Mouse (Mus musculus) lung, adult 2 months (tissue): Measurements from ENCODE around the gene Mrpl37. TPM values are rescaled to one million over a fixed set of nuclear protein-coding genes. Genes with fewer than 3 reads are reported as not detected.
A peak's percentile ranks its signal among the peaks of the same experiment; 100 is the strongest.
"Not testable (repeated sequence)": the region's sequence is repeated elsewhere in the genome, so short reads cannot be mapped to it uniquely, and the experiment has no call there.

Experiments
- DNase-seq: peaks from one replicate; pipeline ENCODE4 v3.0.0; 2022
- H3K4me1 ChIP-seq: fragments of 200-500 bp; 2 replicates; pipeline ENCODE4 v1.6.1; 2011; ENCODE audit warnings: low read length; ENCODE audit not compliant: control insufficient read depth, insufficient read depth
- H3K4me3 ChIP-seq: fragments of 200-500 bp; replicated peaks from 2 replicates; pipeline ENCODE3; 2011; ENCODE audit warnings: low read depth, mild to moderate bottlenecking, control low read depth, low read length; ENCODE audit errors: extremely low read depth
- CTCF ChIP-seq: fragments of 200-500 bp; IDR thresholded peaks from 2 replicates; pipeline ENCODE4 v1.5.1; 2011; ENCODE audit warnings: mild to moderate bottlenecking, low read length, control low read depth; ENCODE audit not compliant: insufficient read depth
- POLR2A ChIP-seq: fragments of 200-500 bp; IDR thresholded peaks from 2 replicates; pipeline ENCODE4 v1.6.1; 2011; ENCODE audit warnings: low read depth, mild to moderate bottlenecking, control low read depth, low read length, borderline replicate concordance; ENCODE audit errors: extremely low read depth
- WGBS: fragments of 180-500 bp; shearing (Covaris S2); methylation state at CpG from one replicate; pipeline ENCODE4 v1.1.7; 2018; 5-methylcytosine and 5-hydroxymethylcytosine counted together
- polyA plus RNA-seq: library from polyadenylated mRNA; depleted of rRNA; stranded (reverse); fragments of >200 nt; gene quantifications from 2 replicates; pipeline ENCODE4 v1.2.3, GENCODE M21; 2012; rRNA removed

Mrpl37 gene
- polyA plus RNA-seq, result 40.4 and 51.3 TPM in 2 replicates

DNA sequence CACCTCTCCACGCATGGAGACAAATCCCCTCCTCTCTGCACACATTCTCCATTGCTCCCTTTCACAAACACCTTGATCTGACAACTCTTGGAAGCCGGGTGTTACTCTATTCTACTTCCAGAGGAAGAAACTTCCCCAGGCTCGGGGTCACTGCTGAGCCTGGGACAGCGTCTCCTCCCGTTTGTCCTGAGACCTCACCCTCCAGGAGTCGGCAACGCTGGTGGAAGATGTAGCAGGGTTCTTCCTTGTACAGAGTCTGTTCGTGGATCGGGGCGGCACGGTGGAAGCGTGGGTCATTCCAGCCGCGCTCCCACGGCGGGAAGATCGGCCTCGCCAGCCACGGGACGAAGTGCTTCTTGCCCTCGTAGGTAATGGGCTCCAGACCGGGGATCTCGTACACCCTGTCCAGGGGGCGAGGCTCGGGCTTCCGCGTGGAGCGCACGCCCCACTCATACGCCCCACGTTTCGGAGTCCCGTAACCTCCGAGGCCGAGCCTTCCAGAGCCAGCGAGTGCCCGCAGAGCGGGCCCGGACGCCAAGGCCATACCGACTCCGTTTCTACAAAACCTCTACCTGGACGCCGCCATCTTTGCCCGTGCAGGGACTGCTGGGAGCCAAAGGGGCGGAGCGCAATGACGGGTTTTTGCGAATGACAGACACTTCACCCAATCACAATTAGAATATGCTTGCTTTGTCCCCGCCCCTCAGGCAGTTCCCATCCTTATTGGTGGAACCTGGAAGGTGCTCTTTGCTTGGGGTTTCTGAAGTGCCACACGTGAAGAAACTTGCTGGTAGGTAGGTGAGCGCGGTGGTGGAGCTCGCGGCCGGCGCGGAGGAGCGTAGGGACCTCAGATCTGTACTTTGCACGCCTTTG lies at the start of gene Mrpl37, which contains the start of gene Cyb5rl:
Gene Mrpl37 (minus strand): TSS at position 617 of the 873 bp plus-strand sequence.
Gene Cyb5rl (plus strand): TSS at position 737 of the 873 bp plus-strand sequence.
- under 1% methylated on average over 60 of the region's 60 CpGs for WGBS
- peaks cover 6% of the 10 kb centered on the region; the same call in 1 of the 2 replicates for H3K4me1 ChIP-seq

DNA sequence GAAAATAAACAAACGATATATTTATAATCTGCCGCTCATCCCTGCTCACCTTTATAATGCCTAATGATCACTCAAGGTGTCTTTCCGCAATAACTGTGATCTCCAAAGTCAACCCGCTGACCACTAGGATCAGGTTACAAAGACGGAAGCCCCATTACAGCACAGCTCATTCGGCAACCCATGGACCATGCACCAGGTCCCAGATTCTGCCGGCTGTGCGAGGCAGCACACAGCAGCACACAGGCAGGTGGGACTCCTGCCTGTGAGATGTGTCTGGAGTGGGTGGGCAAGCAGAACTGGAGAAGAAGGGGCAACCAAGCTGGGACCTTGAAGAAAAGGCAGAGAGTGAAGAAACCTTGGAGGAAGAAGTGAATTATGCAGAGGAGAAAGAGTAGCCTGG lies 47.6 kb upstream of the Mrpl37 start:
- H3K4me3 ChIP-seq, result no peak overlapping the region
- 39% methylated on average over 8 of the region's 8 CpGs for WGBS
- no peaks in the 10 kb centered on the region for H3K4me1 ChIP-seq
- TF ChIP-seq POLR2A (no peak), CTCF (no peak)
- DNase-seq, result no peak

More for the DNA sequence above, at the start of gene Mrpl37, which contains the start of gene Cyb5rl:
- DNase-seq, result peak; percentile 97
- TF ChIP-seq CTCF, result no peak
- TF ChIP-seq POLR2A, result peak; percentile 83
- H3K4me3 ChIP-seq, result peak within 1 kb of the TSS; percentile 84

DNA sequence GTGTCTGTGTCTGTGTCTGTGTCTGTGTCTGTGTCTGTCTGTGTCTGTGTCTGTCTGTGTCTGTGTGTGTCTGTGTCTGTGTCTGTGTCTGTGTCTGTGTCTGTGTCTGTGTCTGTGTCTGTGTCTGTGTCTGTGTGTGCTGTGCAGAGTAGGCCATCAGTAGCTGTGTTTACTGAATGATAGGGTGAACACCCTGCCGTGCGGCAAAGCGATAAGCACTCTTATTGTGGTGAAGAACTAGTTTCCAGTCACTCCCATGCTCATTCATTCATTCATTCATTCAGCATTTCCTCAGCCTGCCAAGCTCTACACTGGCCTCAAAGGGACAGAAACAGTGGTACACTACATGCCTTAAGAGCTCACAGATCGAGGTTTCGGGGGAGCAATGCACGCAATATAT lies 42.5 kb upstream of the Mrpl37 start:
- not testable (repeated sequence) for H3K4me3 ChIP-seq, H3K4me1 ChIP-seq, DNase-seq
- 90% methylated on average over 6 of the region's 6 CpGs for WGBS

DNA sequence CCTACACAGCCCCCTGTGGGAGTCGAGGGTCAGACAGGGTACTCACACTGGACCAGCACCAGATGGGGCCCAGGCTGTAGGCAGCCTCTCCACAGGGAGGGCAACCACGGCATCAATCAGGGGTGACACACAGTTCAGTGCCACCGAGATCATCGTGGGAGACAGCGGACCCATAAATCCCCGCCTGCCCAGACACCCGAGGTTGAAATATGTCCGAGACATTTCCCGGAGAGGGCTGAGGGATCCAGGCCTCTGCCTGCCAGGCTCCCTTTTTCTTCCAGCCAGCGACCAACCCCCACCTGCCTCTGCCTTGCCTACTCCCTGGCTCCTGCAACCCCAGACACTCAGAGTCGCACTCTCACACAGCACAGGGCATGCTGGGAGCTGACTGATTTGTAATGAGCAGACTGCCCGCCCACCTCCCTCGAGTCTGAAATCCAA lies 41.6 kb upstream of the Mrpl37 start:
- WGBS, result 42% methylated on average over 13 of the region's 13 CpGs

DNA sequence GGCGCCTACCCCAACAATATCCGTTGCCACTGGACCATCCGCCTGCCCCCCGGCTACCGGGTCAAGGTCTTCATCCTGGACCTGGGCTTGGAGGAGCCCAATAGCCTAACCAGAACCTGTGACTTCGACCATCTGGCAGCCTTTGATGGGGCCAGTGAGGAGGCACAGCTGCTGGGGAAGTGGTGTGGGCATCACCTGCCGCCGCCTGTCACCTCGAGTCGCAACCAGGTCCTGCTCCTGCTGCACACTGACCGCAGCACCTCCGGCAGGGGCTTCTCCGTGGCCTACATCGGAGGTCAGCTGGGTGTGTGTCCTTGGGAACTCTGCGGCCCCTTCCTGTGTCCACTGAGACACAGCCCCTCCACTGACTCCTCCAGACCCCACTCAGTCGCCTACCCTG lies 40.1 kb upstream of the Mrpl37 start:
- 87% methylated on average over 16 of the region's 16 CpGs for WGBS
- no peak overlapping the region for H3K4me3 ChIP-seq
- no peak for DNase-seq
- TF ChIP-seq POLR2A (no peak), CTCF (no peak)
- H3K4me1 ChIP-seq, result no peaks in the 10 kb centered on the region

More for the DNA sequence above, 41.6 kb upstream of the Mrpl37 start:
- H3K4me1 ChIP-seq, result no peaks in the 10 kb centered on the region
- TF ChIP-seq CTCF, result no peak
- TF ChIP-seq POLR2A, result no peak
- no peak for DNase-seq
- no peak overlapping the region for H3K4me3 ChIP-seq

DNA sequence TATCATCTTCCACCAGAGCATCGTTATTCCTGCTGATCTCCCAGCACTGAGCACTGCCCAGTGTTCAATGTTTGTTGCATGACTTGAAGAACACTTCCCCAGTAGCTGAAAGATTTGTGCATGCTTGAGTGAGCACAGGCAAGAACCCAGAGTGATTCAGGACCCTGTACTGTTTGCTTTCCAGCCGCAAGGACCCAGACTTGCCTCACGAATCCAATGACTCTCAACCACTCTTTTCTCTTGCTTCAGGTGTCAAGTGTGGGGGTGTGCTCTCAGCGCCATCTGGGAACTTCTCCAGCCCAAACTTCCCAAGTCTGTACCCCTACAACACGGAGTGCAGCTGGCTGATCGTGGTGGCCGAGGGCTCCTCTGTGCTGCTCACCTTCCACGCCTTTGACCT lies 35.6 kb upstream of the Mrpl37 start:
- TF ChIP-seq CTCF (no peak), POLR2A (no peak)
- Histone ChIP-seq H3K4me1 (no peaks in the 10 kb centered on the region), H3K4me3 (no peak overlapping the region)
- DNase-seq, result no peak
- WGBS, result 68% methylated on average over 8 of the region's 8 CpGs

DNA sequence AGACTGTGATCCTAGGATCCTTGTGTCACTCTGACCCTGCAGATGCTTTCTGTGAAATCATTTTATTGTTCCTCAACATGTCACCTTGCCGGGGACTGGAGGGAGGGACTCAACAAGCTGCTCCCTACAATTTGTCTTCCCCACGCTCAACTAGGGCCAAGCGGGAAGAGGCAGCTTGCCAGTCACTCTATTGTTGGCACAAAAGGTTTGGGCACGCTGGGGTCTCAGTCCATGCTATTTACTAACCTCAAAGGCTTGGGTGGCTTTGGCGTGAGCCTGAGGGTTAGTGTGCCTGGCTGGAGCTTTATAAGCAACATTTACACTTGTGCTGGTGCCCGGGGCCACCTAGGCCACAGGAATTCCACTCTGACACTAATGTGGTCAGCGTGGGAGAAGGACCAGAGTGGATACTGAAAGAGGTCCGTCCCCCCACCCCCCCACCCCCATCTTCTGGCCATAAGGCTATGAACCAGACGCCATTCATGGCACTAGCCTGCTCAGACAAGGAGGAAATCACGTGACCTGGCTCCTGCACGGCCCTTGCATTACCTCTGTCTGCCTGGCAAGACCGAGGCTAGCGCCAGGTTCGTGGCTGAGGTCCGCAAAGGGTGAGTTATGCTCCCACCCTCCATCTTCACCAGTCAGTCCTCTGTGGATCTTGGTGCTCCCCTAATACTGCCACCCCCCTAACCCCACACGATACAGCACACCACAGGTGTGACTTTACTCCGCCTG lies 32.3 kb upstream of the Mrpl37 start:
- no peak for DNase-seq
- Histone ChIP-seq H3K4me1 (no peaks in the 10 kb centered on the region), H3K4me3 (no peak overlapping the region)
- TF ChIP-seq CTCF (no peak), POLR2A (no peak)
- 71% methylated on average over 17 of the region's 17 CpGs for WGBS

DNA sequence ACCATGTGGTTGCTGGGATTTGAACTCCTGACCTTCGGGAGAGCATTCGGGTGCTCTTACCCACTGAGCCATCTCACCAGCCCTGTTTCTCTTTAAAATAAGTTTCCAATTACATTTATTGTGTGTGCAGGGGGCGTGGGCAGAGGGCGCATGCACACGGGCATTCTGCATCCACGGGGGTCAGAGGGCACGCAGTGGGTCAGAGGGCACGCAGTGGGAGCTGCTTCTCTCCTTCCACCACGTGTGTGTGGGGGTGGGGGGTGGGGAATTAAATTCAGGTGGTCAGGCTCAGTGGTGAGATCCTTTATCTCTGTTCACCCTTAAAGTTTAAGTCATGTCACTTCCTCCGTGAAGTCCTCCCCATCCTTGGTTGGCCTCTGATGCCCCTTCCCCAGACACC lies 31.7 kb upstream of the Mrpl37 start:
- Histone ChIP-seq H3K4me1 (no peaks in the 10 kb centered on the region), H3K4me3 (no peak overlapping the region)
- 77% methylated on average over 10 of the region's 10 CpGs for WGBS
- TF ChIP-seq POLR2A (no peak), CTCF (no peak)
- no peak for DNase-seq

DNA sequence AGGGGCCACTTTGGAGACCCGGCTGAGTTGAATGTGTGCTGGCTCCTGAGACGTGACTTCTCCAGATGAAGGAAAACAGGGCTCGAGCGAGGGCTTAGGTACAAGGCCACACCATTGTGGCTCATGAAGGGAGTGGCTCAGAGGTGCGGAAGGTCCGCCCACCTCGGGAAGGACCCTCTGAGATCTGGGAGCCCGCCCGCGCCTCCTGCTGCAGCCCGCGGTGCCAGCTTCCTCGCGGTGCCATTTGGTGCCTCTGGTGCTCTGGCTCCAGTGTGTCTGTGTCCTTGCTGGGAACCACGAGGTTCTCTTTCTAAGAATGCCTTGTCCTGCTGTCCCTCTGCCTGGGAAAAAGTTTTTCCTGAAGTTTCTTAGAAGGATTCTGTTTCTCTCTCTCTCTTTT lies 31.2 kb upstream of the Mrpl37 start:
- WGBS, result 54% methylated on average over 15 of the region's 15 CpGs
- TF ChIP-seq CTCF, result no peak
- no peak for TF ChIP-seq POLR2A
- no peaks in the 10 kb centered on the region for H3K4me1 ChIP-seq
- no peak overlapping the region for H3K4me3 ChIP-seq
- DNase-seq, result no peak

DNA sequence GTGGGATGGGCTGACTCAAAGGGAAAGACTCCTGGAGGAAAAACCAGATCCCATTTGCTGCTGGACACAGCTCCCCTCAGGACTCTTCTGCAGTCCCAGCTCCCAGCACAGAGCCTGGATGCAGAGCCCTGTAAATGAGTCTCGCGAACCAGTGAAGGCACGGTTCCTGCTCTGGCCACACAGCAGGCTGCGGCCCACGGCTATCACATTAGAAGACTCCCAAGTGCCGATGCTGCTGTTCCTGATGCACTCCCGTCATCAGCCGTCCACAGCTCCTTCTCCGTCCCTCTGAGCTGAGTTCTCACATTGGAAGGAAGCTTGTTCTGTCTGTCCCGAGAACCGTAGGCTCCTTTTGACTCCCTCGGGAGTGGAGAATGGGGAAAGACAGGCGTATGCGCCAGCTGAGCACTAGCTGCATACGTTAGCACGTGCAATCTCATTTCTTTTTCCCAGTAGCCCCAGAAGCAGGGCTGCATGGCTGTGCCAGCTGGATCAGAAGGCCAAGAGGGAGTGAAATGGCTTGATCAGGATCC lies 30.2 kb upstream of the Mrpl37 start, which contains the start of gene Cdcp2:
Gene Cdcp2 (plus strand): TSS at position 51 of the 533 bp plus-strand sequence.
- Histone ChIP-seq H3K4me3 (no peak within 1 kb of the TSS), H3K4me1 (no peaks in the 10 kb centered on the region)
- 80% methylated on average over 16 of the region's 16 CpGs for WGBS
- no peak for TF ChIP-seq POLR2A
- no peak for TF ChIP-seq CTCF
- no peak for DNase-seq
